17 mouse cellular contexts compared by ENCODE assay signal in genomic region chr14:104479751-104480150, GRCm38 (mm10). TPM values are rescaled to one million over a fixed set of nuclear protein-coding genes. Genes with fewer than 3 reads are reported as not detected.
"Had no signal": no experiment of that assay in that cellular context is flagged by ENCODE, and none has a peak within 500 bp of the region (broad histone marks: within the 10 kb centered on the region; RNA-seq: fewer than 3 reads in every experiment).

No protein-coding gene starts in this region.

- H3K27ac ChIP-seq: neural tube, embryonic 13.5 days; neural tube, embryonic 15.5 days; stomach, embryonic 15.5 days; stomach, postnatal 0 days had no signal

- DNase-seq: retina, postnatal 1 day; right cerebral cortex, adult 18-20 months; right cerebral cortex, postnatal 14 days; right cerebral cortex, postnatal 25 days; right cerebral cortex, postnatal 4 days; spleen, adult 18-20 months; thymus, adult 18-20 months; thymus, adult 2 months; thymus, postnatal 14 days; thymus, postnatal 25 days; thymus, postnatal 36 days; thymus, postnatal 4 days had no signal

- H3K4me3 ChIP-seq: neural tube, embryonic 13.5 days; neural tube, embryonic 15.5 days; stomach, embryonic 15.5 days had no signal

- H3K9me3 ChIP-seq: neural tube, embryonic 13.5 days; neural tube, embryonic 15.5 days; stomach, embryonic 15.5 days had no signal

- H3K4me2 ChIP-seq: neural tube, embryonic 13.5 days; neural tube, embryonic 15.5 days; stomach, embryonic 15.5 days had no signal

- H3K9ac ChIP-seq: neural tube, embryonic 13.5 days; neural tube, embryonic 15.5 days; stomach, embryonic 15.5 days had no signal

- H3K4me1 ChIP-seq: neural tube, embryonic 13.5 days; neural tube, embryonic 15.5 days; stomach, embryonic 15.5 days had no signal

RNA-seq across cellular contexts. Expression of gene Pou4f1, which starts 12.0 kb away (rescaled TPM):
- total RNA-seq: neutrophil, adult 5-6 weeks had no signal
